In genomic region chr4:131914891-131915469, GRCm38 (mm10) we compare ENCODE assay signal across 8 mouse cellular contexts. TPM values are rescaled to one million over a fixed set of nuclear protein-coding genes. Genes with fewer than 3 reads are reported as not detected.
DNase-seq lines count a peak whose midpoint lies in the region; ATAC-seq lines count a peak whose summit lies in the region.

No protein-coding gene starts in this region.

- peak overlapping the region; percentile 25 for H3K4me3 ChIP-seq in forebrain, embryonic 11.5 days (ENCODE audit: low read depth, low read length)
- peak overlapping the region; percentile 29 for H3K4me3 ChIP-seq in midbrain, embryonic 13.5 days (replicated peaks)

- no peak overlapping the region for H3K27ac ChIP-seq in forebrain, embryonic 11.5 days (ENCODE audit: low read depth, low read length)
- no peak overlapping the region for H3K27ac ChIP-seq in midbrain, embryonic 13.5 days

- peak; percentile 47 for DNase-seq in adrenal gland, postnatal 14 days
- DNase-seq in adrenal gland, adult 18-20 months (ENCODE audit: low spot score in 2 of 2) = no peak
- DNase-seq in forebrain, embryonic 11.5 days (ENCODE audit: low spot score) = peak; percentile 65
- DNase-seq in kidney, adult 11 months = peak; percentile 69
- DNase-seq in cerebellum, postnatal 4 days (ENCODE audit: low spot score in 2 of 2) = no peak
- DNase-seq in ovary, adult 18-20 months (ENCODE audit: low spot score) = no peak
- DNase-seq in left cerebral cortex, postnatal 36 days (ENCODE audit: low spot score in 2 of 2) = no peak

- no peaks in the 10 kb centered on the region for H3K9me3 ChIP-seq in forebrain, embryonic 11.5 days (ENCODE audit: control insufficient read depth, low read length)
- no peaks in the 10 kb centered on the region for H3K9me3 ChIP-seq in midbrain, embryonic 13.5 days

- 1% methylated on average over 31 of the region's 31 CpGs for WGBS in forebrain, embryonic 11.5 days
- WGBS in midbrain, embryonic 13.5 days = 1% methylated on average over 31 of the region's 31 CpGs

- peak overlapping the region; percentile 53 for H3K4me2 ChIP-seq in forebrain, embryonic 11.5 days (ENCODE audit: low read depth, low read length, severe bottlenecking)
- peak overlapping the region; percentile 56 for H3K4me2 ChIP-seq in midbrain, embryonic 13.5 days (replicated peaks)

- intact Hi-C loops in left cerebral cortex, postnatal 36 days (cut with DNase I) = loop anchor here (5.0 kb wide), 2 partner anchors 47 to 162 kb away; partner anchors contain the start of gene Epb41

- H3K9ac ChIP-seq in forebrain, embryonic 11.5 days (ENCODE audit: low read length) = peak overlapping the region; percentile 42
- 0 out of 2 replicates have a peak overlapping the region, but pooled peaks have one; percentile 37 for H3K9ac ChIP-seq in midbrain, embryonic 13.5 days (replicated peaks)

- no peak for ATAC-seq in forebrain, embryonic 11.5 days (replicated peaks; ENCODE audit: low FRiP score)
- ATAC-seq in midbrain, embryonic 13.5 days = no peak

- H3K27me3 ChIP-seq in forebrain, embryonic 11.5 days (ENCODE audit: control insufficient read depth, insufficient read depth, low read length) = peaks cover 64% of the 10 kb centered on the region
- peaks cover 82% of the 10 kb centered on the region for H3K27me3 ChIP-seq in midbrain, embryonic 13.5 days

- H3K36me3 ChIP-seq in forebrain, embryonic 11.5 days (ENCODE audit: control insufficient read depth, insufficient read depth, low read length) = no peaks in the 10 kb centered on the region
- H3K36me3 ChIP-seq in midbrain, embryonic 13.5 days = no peaks in the 10 kb centered on the region

- H3K4me1 ChIP-seq in forebrain, embryonic 11.5 days (replicated peaks; ENCODE audit: control insufficient read depth, insufficient read depth, low read length) = peaks cover 16% of the 10 kb centered on the region
- peaks cover 53% of the 10 kb centered on the region for H3K4me1 ChIP-seq in midbrain, embryonic 13.5 days (replicated peaks)

RNA-seq across cellular contexts. Expression of gene Tmem200b, which starts 6.6 kb away (rescaled TPM):
- total RNA-seq in adrenal gland, postnatal 14 days (2021) = 8.7 TPM in 2 replicates
- 10 to 100 TPM in 1 of 2 experiments, 1 to 10 TPM in 1; 6.2 to 11.5 TPM for total RNA-seq in adrenal gland, adult 18-20 months (2021)
- 0.72 and 1.2 TPM in 2 replicates for polyA plus RNA-seq in forebrain, embryonic 11.5 days (2014; fragmentation: Nextera tagmentation; extraction: Ambion mirVana)
- not detected in 2 replicates for polyA plus RNA-seq in midbrain, embryonic 13.5 days (2015; fragmentation: Nextera tagmentation; extraction: Ambion mirVana)
- total RNA-seq in left cerebral cortex, postnatal 36 days (2021) = 10 to 100 TPM in 1 of 2 experiments, 1 to 10 TPM in 1; 8.2 to 11.0 TPM

RNA-seq across cellular contexts. Expression of gene Srsf4, which starts 41.6 kb away (rescaled TPM):
- 69.2 and 73.4 TPM in 2 replicates for total RNA-seq in adrenal gland, postnatal 14 days (2021)
- total RNA-seq in adrenal gland, adult 18-20 months (2021) = 10 to 100 TPM; 59.7 to 62.5 TPM
- polyA plus RNA-seq in forebrain, embryonic 11.5 days (2014; fragmentation: Nextera tagmentation; extraction: Ambion mirVana) = 191 TPM in 2 replicates
- polyA plus RNA-seq in midbrain, embryonic 13.5 days (2015; fragmentation: Nextera tagmentation; extraction: Ambion mirVana) = 134 and 140 TPM in 2 replicates
- 10 to 100 TPM; 70.3 to 76.8 TPM for total RNA-seq in left cerebral cortex, postnatal 36 days (2021)

Comparison
In these comparisons a context has a peak if more than half of its experiments do, and no peak if none do; other contexts are left out.
1. DNase-seq: peak in adrenal gland, postnatal 14 days (single experiment), forebrain, embryonic 11.5 days (single experiment) and kidney, adult 11 months (single experiment); none in adrenal gland, adult 18-20 months (0 of 2), cerebellum, postnatal 4 days (0 of 2), ovary, adult 18-20 months (single experiment) and left cerebral cortex, postnatal 36 days (0 of 2).